Mouse (Mus musculus) hindbrain, embryonic 13.5 days (tissue): ENCODE measurements at regions not wholly inside any gene's neighbourhood (a gene's known extent, or its start where the extent isn't known, plus 50 kb on each side); places are given as distances from the start of the nearest gene placed in this dataset.
A peak's percentile ranks its signal among the peaks of the same experiment; 100 is the strongest.

Experiments
- ATAC-seq: fragments of 200-750 bp; cut with Nextera tagmentation; 2 replicates; pipeline ENCODE4 v1.8.0; 2017; ENCODE audit warnings: moderate TSS enrichment; ENCODE audit not compliant: low FRiP score
- H3K27ac ChIP-seq: fragments of 300-500 bp; sonication (generic); 2 replicates; pipeline ENCODE4 v1.5.1; 2015; ENCODE audit warnings: inconsistent platforms, mild to moderate bottlenecking, moderate library complexity
- H3K27me3 ChIP-seq: fragments of 300-500 bp; sonication (generic); 2 replicates; pipeline ENCODE4 v1.6.1; 2015; ENCODE audit warnings: mild to moderate bottlenecking, inconsistent platforms
- H3K36me3 ChIP-seq: fragments of 300-500 bp; sonication (generic); 2 replicates; pipeline ENCODE4 v1.6.1; 2015; ENCODE audit warnings: mild to moderate bottlenecking, inconsistent platforms
- H3K4me1 ChIP-seq: fragments of 300-500 bp; sonication (generic); replicated peaks from 2 replicates; pipeline ENCODE4 v1.6.1; 2015; ENCODE audit warnings: inconsistent platforms
- H3K4me2 ChIP-seq: fragments of 300-500 bp; sonication (generic); 2 replicates; pipeline ENCODE4 v1.6.1; 2015; ENCODE audit warnings: inconsistent platforms, mild to moderate bottlenecking, moderate library complexity
- H3K4me3 ChIP-seq: fragments of 300-500 bp; sonication (generic); 2 replicates; pipeline ENCODE4 v1.5.1; 2015; ENCODE audit warnings: mild to moderate bottlenecking, inconsistent platforms
- H3K9ac ChIP-seq: fragments of 300-500 bp; sonication (generic); 2 replicates; pipeline ENCODE4 v1.6.1; 2015; ENCODE audit warnings: mild to moderate bottlenecking, inconsistent platforms
- H3K9me3 ChIP-seq: fragments of 300-500 bp; sonication (generic); 2 replicates; pipeline ENCODE4 v1.6.1; 2016; ENCODE audit warnings: inconsistent platforms
- WGBS: fragments of 180-500 bp; shearing (Covaris S2); methylation state at CpG from one replicate; pipeline ENCODE4 v1.1.7; 2015; 5-methylcytosine and 5-hydroxymethylcytosine counted together

DNA sequence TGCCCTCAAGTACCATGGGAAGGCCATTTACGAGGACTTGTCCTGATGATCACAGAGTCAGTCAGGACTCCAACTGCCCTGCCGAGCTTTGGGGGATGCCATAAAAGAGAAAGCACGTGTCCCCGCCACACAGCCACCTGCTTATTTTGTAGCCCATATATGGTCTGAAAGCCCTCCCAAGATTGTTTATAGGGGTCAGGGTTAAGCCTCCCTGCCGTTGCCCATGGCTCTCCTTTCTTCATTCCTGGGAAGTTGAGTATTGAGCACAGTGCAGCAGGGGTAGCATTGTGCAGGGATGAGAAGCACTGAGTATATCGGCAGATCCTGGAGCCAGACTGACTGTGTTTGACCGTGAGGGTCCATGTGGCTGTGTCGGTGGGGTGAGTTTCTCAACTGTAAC, 76.4 kb downstream of the Ackr3 start:
- Histone ChIP-seq H3K4me1 (peaks cover 48% of the 10 kb centered on the region), H3K36me3 (no peaks in the 10 kb centered on the region), H3K27ac (no peak overlapping the region), H3K9me3 (no peaks in the 10 kb centered on the region), H3K4me2 (no peak overlapping the region), H3K9ac (no peak overlapping the region), H3K27me3 (0 out of 2 replicates have a peak, but pooled peaks cover 5% of the 10 kb centered on the region), H3K4me3 (no peak overlapping the region)
- no peak for ATAC-seq
- 78% methylated on average over 8 of the region's 8 CpGs for WGBS

- H3K9ac ChIP-seq: no peak overlapping the region
- H3K4me2 ChIP-seq: no peak overlapping the region
- WGBS: 96% methylated on average over 1 of the region's 1 CpGs
- 0 out of 2 replicates have a peak, but pooled peaks cover 5% of the 10 kb centered on the region for H3K27me3 ChIP-seq
- no peak for ATAC-seq
- H3K9me3 ChIP-seq: no peaks in the 10 kb centered on the region
- no peak overlapping the region for H3K27ac ChIP-seq
- H3K4me1 ChIP-seq: peaks cover 58% of the 10 kb centered on the region
- H3K4me3 ChIP-seq: no peak overlapping the region
- H3K36me3 ChIP-seq: no peaks in the 10 kb centered on the region
Observed at GRCm38 (mm10) chr1:90281255-90281654, 77.5 kb downstream of the Ackr3 start.

DNA sequence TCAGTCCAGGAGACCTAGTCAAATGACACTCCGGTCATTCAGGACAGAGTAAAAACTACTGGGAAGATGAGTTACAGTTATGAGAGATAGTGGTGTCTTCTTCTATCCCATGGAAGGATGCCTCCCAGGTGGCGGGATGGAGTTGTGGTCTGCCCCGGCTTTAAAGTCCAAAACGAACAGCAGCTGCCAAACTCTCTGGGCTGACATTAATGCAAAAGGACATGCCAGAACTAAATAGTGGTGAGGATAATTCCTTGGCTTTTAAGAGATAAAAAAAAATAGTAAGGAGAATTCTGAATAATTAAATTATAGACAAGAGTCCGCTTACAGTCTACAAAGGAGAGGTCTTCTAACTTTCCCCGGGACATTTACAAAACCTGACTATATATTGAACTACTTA, 78.2 kb downstream of the Ackr3 start:
- Histone ChIP-seq H3K4me2 (no peak overlapping the region), H3K36me3 (no peaks in the 10 kb centered on the region), H3K9ac (no peak overlapping the region), H3K4me1 (peaks cover 62% of the 10 kb centered on the region), H3K9me3 (no peaks in the 10 kb centered on the region), H3K27ac (no peak overlapping the region), H3K27me3 (0 out of 2 replicates have a peak, but pooled peaks cover 3% of the 10 kb centered on the region), H3K4me3 (no peak overlapping the region)
- no peak for ATAC-seq
- WGBS: 92% methylated on average over 6 of the region's 6 CpGs

- no peak overlapping the region for H3K4me2 ChIP-seq
- H3K9ac ChIP-seq: no peak overlapping the region
- H3K4me3 ChIP-seq: no peak overlapping the region
- H3K4me1 ChIP-seq: peaks cover 59% of the 10 kb centered on the region
- no peaks in the 10 kb centered on the region for H3K9me3 ChIP-seq
- 81% methylated on average over 8 of the region's 8 CpGs for WGBS
- no peaks in the 10 kb centered on the region for H3K36me3 ChIP-seq
- no peaks in the 10 kb centered on the region for H3K27me3 ChIP-seq
- no peak for ATAC-seq
- peak overlapping the region; percentile 20; the same call in 1 of the 2 replicates for H3K27ac ChIP-seq
Observed at GRCm38 (mm10) chr1:90282367-90282766, 78.6 kb downstream of the Ackr3 start.

DNA sequence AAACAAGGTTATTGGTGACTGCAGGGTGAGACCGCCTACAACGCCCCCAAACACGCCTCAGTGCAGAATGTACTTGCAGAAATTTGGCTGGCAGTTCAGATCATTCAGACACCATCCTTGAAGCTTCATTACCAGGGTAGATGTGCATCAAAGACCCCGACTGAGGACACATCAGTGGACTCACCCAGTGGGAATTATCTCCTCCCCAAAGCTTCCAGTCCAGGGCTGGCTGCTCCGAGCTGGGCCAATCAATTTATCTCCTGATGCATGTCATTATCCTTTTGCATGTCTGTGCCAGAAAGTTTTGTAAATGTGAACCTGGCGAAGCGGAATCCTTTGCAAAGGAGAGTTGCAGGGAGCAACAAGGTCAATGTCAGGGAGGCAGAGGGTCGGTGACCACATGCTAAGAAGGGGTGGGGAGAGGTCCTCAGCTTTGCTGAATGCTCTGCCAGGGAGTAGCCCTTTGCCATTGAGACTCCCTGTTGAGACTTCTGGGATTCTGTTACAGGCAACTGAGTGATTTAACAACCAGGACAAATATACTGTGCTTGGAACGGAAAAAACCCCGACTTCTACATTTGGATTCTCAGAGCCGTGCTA, 79.5 kb downstream of the Ackr3 start:
- H3K4me1 ChIP-seq: peaks cover 52% of the 10 kb centered on the region
- no peaks in the 10 kb centered on the region for H3K9me3 ChIP-seq
- H3K4me2 ChIP-seq: no peak overlapping the region
- peak overlapping the region; percentile 20 for H3K27ac ChIP-seq
- ATAC-seq: no peak
- WGBS: 32% methylated on average over 11 of the region's 11 CpGs
- H3K27me3 ChIP-seq: 0 out of 2 replicates have a peak, but pooled peaks cover 1% of the 10 kb centered on the region
- H3K9ac ChIP-seq: no peak overlapping the region
- H3K36me3 ChIP-seq: no peaks in the 10 kb centered on the region
- no peak overlapping the region for H3K4me3 ChIP-seq

DNA sequence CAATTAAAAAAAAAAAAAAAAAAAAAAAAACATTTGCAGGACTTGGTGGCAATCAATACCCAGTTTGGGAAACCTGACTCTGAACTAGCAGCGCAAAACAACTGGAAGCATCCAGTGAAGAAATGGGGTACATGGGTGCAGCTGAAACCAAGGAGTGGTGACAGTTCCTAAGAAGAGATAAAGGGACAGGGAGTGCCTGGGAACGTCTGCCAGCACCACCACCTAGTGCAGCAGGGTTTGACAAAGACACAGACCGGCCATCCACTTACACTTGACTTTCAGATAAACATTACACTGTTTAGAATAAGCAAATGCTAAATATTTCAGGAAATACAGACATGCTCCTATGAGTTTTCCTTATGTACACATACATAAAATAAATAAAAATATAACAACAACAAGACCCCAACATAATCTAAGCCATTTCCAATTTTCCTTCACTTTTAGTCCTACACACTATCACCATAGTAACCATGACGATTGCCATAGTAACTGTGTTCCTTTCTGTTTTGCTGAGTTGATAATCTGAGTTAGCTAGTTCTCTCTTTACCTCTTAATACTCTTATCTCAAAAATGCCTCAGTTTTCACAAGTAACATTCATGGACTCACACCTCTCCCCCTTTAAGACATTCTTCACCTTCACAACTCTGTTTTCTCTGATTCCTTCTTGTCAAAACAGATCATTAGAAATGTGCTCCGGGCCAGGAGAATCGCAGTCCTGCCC, 80.3 kb downstream of the Ackr3 start:
- Histone ChIP-seq H3K27ac (peak overlapping the region; percentile 50; the same call in 1 of the 2 replicates), H3K36me3 (no peaks in the 10 kb centered on the region), H3K4me3 (no peak overlapping the region), H3K9ac (no peak overlapping the region), H3K9me3 (no peaks in the 10 kb centered on the region), H3K4me2 (no peak overlapping the region), H3K27me3 (0 out of 2 replicates have a peak, but pooled peaks cover 3% of the 10 kb centered on the region), H3K4me1 (peaks cover 54% of the 10 kb centered on the region)
- 68% methylated on average over 6 of the region's 6 CpGs for WGBS
- ATAC-seq: no peak

DNA sequence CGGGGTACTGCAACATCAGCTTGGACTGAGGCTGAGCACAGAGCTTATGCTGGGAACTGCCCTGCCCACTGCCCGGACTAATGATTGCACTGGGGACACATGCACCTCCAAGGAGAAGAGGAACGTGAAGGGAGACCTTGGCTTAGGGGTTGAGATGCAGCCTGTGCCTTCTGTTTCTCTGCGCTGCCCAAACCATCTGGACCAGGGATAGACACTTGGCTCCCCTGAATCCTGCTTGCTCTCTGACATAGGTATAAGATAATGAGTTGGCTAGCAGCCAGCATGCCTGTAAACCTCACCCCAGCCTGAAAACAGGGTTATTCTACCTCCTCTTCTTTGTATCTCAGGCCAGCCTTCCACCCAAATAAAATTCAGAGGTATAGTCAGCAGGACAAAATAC, 81.5 kb downstream of the Ackr3 start:
- Histone ChIP-seq H3K9ac (0 out of 2 replicates have a peak overlapping the region, but pooled peaks have one; percentile 6), H3K4me1 (peaks cover 64% of the 10 kb centered on the region), H3K36me3 (no peaks in the 10 kb centered on the region), H3K27ac (peak overlapping the region; percentile 8), H3K4me3 (no peak overlapping the region), H3K4me2 (no peak overlapping the region), H3K27me3 (0 out of 2 replicates have a peak, but pooled peaks cover 3% of the 10 kb centered on the region), H3K9me3 (no peaks in the 10 kb centered on the region)
- 47% methylated on average over 4 of the region's 4 CpGs for WGBS
- no peak for ATAC-seq

- Histone ChIP-seq H3K4me1 (peaks cover 65% of the 10 kb centered on the region), H3K9ac (no peak overlapping the region), H3K9me3 (no peaks in the 10 kb centered on the region), H3K27ac (no peak overlapping the region), H3K27me3 (0 out of 2 replicates have a peak, but pooled peaks cover 3% of the 10 kb centered on the region), H3K4me2 (no peak overlapping the region), H3K36me3 (no peaks in the 10 kb centered on the region), H3K4me3 (no peak overlapping the region)
- 92% methylated on average over 3 of the region's 3 CpGs for WGBS
- no peak for ATAC-seq
Observed at GRCm38 (mm10) chr1:90287251-90287650, 83.5 kb downstream of the Ackr3 start.

GRCm38 (mm10) chr1:90288892-90289731, 85.3 kb downstream of the Ackr3 start:
- ATAC-seq: peak; percentile 37; the same call in 1 of the 2 replicates
- Histone ChIP-seq H3K36me3 (no peaks in the 10 kb centered on the region), H3K27ac (no peak overlapping the region; the same call in 1 of the 2 replicates), H3K4me1 (peaks cover 48% of the 10 kb centered on the region), H3K27me3 (0 out of 2 replicates have a peak, but pooled peaks cover 3% of the 10 kb centered on the region), H3K4me2 (no peak overlapping the region), H3K4me3 (no peak overlapping the region), H3K9ac (peak overlapping the region; percentile 13; the same call in 1 of the 2 replicates), H3K9me3 (no peaks in the 10 kb centered on the region)
- 52% methylated on average over 8 of the region's 8 CpGs for WGBS

- Histone ChIP-seq H3K4me2 (no peak overlapping the region), H3K36me3 (no peaks in the 10 kb centered on the region), H3K9ac (no peak overlapping the region), H3K4me3 (no peak overlapping the region), H3K27ac (peak overlapping the region; percentile 66), H3K4me1 (peaks cover 42% of the 10 kb centered on the region), H3K27me3 (0 out of 2 replicates have a peak, but pooled peaks cover 3% of the 10 kb centered on the region), H3K9me3 (no peaks in the 10 kb centered on the region)
- peak; percentile 44; the same call in 1 of the 2 replicates for ATAC-seq
- WGBS: 13% methylated on average over 6 of the region's 6 CpGs
Observed at GRCm38 (mm10) chr1:90289732-90290215, 86.0 kb downstream of the Ackr3 start.

DNA sequence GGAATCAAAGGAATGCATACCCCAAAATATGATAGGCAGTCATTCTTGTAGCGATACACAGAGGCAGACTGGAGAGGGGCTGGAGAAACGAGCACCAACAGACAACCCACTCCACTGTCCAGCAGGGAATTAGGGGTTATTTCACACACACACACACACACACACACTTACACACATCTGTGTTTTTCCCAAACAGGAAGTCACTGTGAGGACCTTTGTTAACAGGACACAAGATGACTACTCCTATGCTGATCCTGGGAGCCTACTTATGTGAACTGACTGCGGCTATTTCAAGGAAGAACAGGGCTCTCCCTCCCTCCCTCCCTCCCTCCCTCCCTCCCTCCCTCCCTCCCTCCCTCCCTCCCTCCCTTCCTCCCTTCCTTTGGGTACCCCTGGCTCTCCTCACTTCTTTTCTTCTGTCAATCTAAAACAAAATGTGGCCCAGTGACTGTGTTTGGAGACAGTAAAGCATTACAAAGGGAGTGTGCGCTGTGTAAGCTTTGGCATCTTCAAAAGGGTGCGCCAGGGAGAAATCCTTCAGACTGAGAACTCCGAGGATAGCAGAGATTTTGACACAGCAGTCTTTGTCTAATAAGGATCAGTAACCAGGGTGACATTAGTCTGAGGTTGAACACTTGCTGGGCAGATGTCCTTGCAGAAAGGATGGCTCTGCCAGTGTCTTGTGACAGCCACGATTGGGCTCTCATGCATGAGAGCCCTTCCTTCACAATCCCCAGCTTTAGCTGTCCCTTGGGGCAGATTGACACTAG, 86.8 kb downstream of the Ackr3 start:
- no peaks in the 10 kb centered on the region for H3K36me3 ChIP-seq
- peak; percentile 49; the same call in 1 of the 2 replicates for ATAC-seq
- no peak overlapping the region for H3K4me3 ChIP-seq
- WGBS: 21% methylated on average over 7 of the region's 7 CpGs
- 0 out of 2 replicates have a peak, but pooled peaks cover 3% of the 10 kb centered on the region for H3K27me3 ChIP-seq
- no peak overlapping the region for H3K4me2 ChIP-seq
- H3K9ac ChIP-seq: no peak overlapping the region
- H3K9me3 ChIP-seq: no peaks in the 10 kb centered on the region
- H3K4me1 ChIP-seq: peaks cover 34% of the 10 kb centered on the region
- peak overlapping the region; percentile 66 for H3K27ac ChIP-seq
